Mouse (Mus musculus) liver, adult 2 months (tissue): ENCODE results near the gene Nde1.

Experiments
- CTCF ChIP-seq: fragments of 200-500 bp; IDR thresholded peaks from 2 replicates; pipeline ENCODE4 v1.5.1; 2011; ENCODE audit warnings: low read depth, low read length, control low read depth
- POLR2A ChIP-seq: fragments of 200-500 bp; IDR thresholded peaks from 2 replicates; pipeline ENCODE4 v1.6.1; 2011; ENCODE audit warnings: low read length, control low read depth; ENCODE audit not compliant: insufficient read depth; ENCODE audit errors: extremely low read depth

DNA sequence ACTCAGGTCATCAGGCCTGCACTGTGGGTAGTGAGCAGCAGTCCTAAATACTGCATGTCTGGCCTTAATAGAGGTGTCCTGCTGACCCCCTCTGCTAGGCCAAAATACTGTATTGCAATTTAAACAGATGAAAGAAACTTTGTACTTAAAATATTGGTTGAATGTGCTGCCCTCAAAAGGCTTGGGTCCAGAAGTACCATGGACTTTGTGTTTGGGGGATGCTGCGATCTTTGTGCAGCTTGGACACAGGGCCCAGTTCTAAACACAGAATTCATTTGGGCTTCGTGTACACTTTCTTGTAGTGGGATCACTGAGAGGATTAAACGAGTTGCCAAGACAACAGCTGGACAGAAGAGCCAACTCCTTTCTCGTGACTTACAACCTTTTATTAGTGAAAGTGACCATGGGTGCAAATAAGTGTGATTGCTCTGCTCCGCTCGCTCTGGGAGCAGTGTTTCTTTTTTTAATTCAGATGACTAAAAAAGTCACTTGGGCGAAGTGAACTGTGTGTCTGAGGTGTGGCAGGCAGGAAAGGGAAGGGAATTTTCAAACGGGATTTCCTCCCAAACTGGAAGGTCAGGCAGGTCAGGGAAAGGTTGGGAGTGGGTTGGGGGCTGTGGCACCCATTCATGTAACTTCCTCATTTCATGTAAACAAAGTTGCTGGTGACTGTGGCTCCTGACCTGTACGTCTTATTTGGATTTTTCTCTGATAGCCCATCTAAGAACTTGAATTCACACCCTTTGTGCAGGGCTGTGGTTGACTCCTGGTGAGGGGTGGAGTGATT is 31.3 kb downstream of the Nde1 start:
- TF ChIP-seq CTCF (no peak), POLR2A (no peak)
